Mouse (Mus musculus) embryonic fibroblast, embryonic 13.5 days (primary cell): Measurements from ENCODE around the gene Tapt1.

ENCODE experiments used
- CTCF ChIP-seq: IDR thresholded peaks from 2 replicates; pipeline ENCODE4 v1.5.1; 2011; ENCODE audit warnings: mild to moderate bottlenecking, control low read depth, low read length, moderate library complexity, borderline replicate concordance; ENCODE audit not compliant: insufficient read depth
- POLR2A ChIP-seq: IDR thresholded peaks from 2 replicates; pipeline ENCODE4 v1.6.1; 2011; ENCODE audit warnings: low read depth, mild to moderate bottlenecking, control low read depth, low read length, moderate library complexity

DNA sequence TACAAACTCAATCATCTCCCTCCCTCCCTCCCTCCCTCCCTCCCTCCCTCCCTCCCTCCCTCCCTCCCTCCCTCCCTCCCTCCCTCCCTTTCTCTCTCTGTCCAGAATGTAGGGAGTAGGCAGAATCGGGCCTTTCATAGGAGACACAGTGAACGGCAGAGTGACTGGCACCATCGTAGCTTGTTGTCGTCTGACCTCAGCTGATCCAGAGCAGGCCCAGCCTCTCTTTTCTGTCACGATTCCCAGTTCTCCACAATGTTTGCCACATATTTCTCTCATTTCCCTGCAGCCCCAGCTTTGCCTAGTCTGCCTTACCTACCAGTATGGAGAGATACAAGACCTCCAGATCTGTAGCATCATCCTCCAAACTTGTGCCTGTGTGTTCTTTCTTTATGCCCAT lies 35.3 kb upstream of the Tapt1 start:
- no peak for TF ChIP-seq CTCF
- TF ChIP-seq POLR2A, result no peak
